Mouse (Mus musculus) hindbrain, embryonic 16.5 days (tissue): ENCODE data around the gene Amn. TPM values are rescaled to one million over a fixed set of nuclear protein-coding genes. Genes with fewer than 3 reads are reported as not detected.

Experiments used
- ATAC-seq: fragments of 200-750 bp; cut with Nextera tagmentation; 2 replicates; pipeline ENCODE4 v1.8.0; 2017; ENCODE audit warnings: moderate TSS enrichment, moderate library complexity
- H3K27ac ChIP-seq: fragments of 300-500 bp; sonication (generic); 2 replicates; pipeline ENCODE4 v1.5.1; 2014; ENCODE audit warnings: low read depth, mild to moderate bottlenecking, control low read depth, low read length, moderate library complexity
- H3K27me3 ChIP-seq: fragments of 300-500 bp; sonication (generic); replicated peaks from 2 replicates; pipeline ENCODE4 v1.6.1; 2014; ENCODE audit warnings: low read length; ENCODE audit not compliant: control insufficient read depth, insufficient read depth
- H3K36me3 ChIP-seq: fragments of 300-500 bp; sonication (generic); 2 replicates; pipeline ENCODE4 v1.6.1; 2014; ENCODE audit warnings: mild to moderate bottlenecking, low read length, moderate library complexity, mixed read lengths; ENCODE audit not compliant: control insufficient read depth, insufficient read depth
- H3K4me1 ChIP-seq: fragments of 300-500 bp; sonication (generic); 2 replicates; pipeline ENCODE4 v1.6.1; 2014; ENCODE audit warnings: low read depth, low read length; ENCODE audit not compliant: control insufficient read depth, insufficient read depth
- H3K4me2 ChIP-seq: fragments of 300-500 bp; sonication (generic); 2 replicates; pipeline ENCODE4 v1.6.1; 2014; ENCODE audit warnings: mild to moderate bottlenecking, low read length, control low read depth, moderate library complexity
- H3K4me3 ChIP-seq: fragments of 300-500 bp; sonication (generic); 2 replicates; pipeline ENCODE4 v1.5.1; 2014; ENCODE audit warnings: mild to moderate bottlenecking, low read length, control low read depth, moderate library complexity
- H3K9ac ChIP-seq: fragments of 300-500 bp; sonication (generic); 2 replicates; pipeline ENCODE4 v1.6.1; 2014; ENCODE audit warnings: low read depth, mild to moderate bottlenecking, control low read depth, low read length, moderate library complexity
- H3K9me3 ChIP-seq: fragments of 300-500 bp; sonication (generic); 2 replicates; pipeline ENCODE4 v1.6.1; 2014; ENCODE audit warnings: mild to moderate bottlenecking, low read length, moderate library complexity; ENCODE audit not compliant: control insufficient read depth
- WGBS: fragments of 180-500 bp; shearing (Covaris S2); extraction: QIAGEN DNeasy Blood & Tissue Kit; methylation state at CpG from one replicate; pipeline ENCODE4 v1.1.7; 2014; 5-methylcytosine and 5-hydroxymethylcytosine counted together
- polyA plus RNA-seq: library from polyadenylated mRNA; unstranded; fragments of >200 nt; fragmentation: Nextera tagmentation; extraction: Ambion mirVana; gene quantifications from 2 replicates; pipeline ENCODE4 v1.2.1, GENCODE M21; 2015

Amn gene
- polyA plus RNA-seq, 1 experiment from 2014 or later: 59.0 TPM

DNA sequence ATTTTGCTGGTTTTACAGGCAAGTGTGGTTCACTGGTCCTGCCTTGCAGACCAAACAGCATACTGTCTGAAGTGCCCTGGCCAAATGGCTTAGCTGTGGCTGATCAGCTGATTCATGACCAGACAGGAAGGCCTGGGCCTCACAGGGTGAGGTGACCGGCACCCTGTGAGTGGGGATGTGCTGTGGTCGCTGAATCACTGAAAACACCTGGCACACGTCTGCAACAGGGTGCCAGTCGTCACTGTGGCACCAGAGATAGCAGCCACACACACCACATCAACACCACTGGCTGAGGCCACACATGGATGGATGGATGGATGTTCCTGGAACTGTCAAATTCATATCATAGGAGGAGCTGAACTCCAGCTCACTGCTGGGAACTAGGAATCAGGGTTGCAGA is 52.5 kb downstream of the Amn start:
- no peak overlapping the region for H3K4me3 ChIP-seq
- H3K9ac ChIP-seq: no peak overlapping the region
- H3K36me3 ChIP-seq: peaks cover 69% of the 10 kb centered on the region
- H3K4me2 ChIP-seq: no peak overlapping the region
- H3K27me3 ChIP-seq: no peaks in the 10 kb centered on the region
- H3K4me1 ChIP-seq: no peaks in the 10 kb centered on the region
- H3K9me3 ChIP-seq: no peaks in the 10 kb centered on the region
- 92% methylated on average over 4 of the region's 4 CpGs for WGBS
- H3K27ac ChIP-seq: no peak overlapping the region
- ATAC-seq: no peak

- H3K9ac ChIP-seq: no peak overlapping the region
- no peak overlapping the region for H3K27ac ChIP-seq
- WGBS: 95% methylated on average over 21 of the region's 21 CpGs
- H3K36me3 ChIP-seq: peaks cover 59% of the 10 kb centered on the region
- H3K4me2 ChIP-seq: no peak overlapping the region
- no peaks in the 10 kb centered on the region for H3K4me1 ChIP-seq
- H3K27me3 ChIP-seq: no peaks in the 10 kb centered on the region
- H3K4me3 ChIP-seq: no peak overlapping the region
- no peaks in the 10 kb centered on the region for H3K9me3 ChIP-seq
- ATAC-seq: peak; percentile 32; the same call in 1 of the 2 replicates
These were observed 53.6 kb downstream of the Amn start for GRCm38 (mm10) chr12:111324536-111324935.

- Histone ChIP-seq H3K4me2 (no peak overlapping the region), H3K27ac (no peak overlapping the region), H3K4me3 (no peak overlapping the region), H3K9ac (no peak overlapping the region), H3K4me1 (no peaks in the 10 kb centered on the region), H3K9me3 (no peaks in the 10 kb centered on the region), H3K36me3 (peaks cover 55% of the 10 kb centered on the region), H3K27me3 (no peaks in the 10 kb centered on the region)
- WGBS: 95% methylated on average over 12 of the region's 12 CpGs
- no peak for ATAC-seq
These were observed 54.1 kb downstream of the Amn start for GRCm38 (mm10) chr12:111324949-111325348.

- WGBS: 91% methylated on average over 18 of the region's 18 CpGs
- no peak overlapping the region for H3K9ac ChIP-seq
- H3K4me1 ChIP-seq: no peaks in the 10 kb centered on the region
- H3K36me3 ChIP-seq: peaks cover 47% of the 10 kb centered on the region
- H3K4me2 ChIP-seq: no peak overlapping the region
- H3K27me3 ChIP-seq: no peaks in the 10 kb centered on the region
- H3K9me3 ChIP-seq: no peaks in the 10 kb centered on the region
- ATAC-seq: no peak
- no peak overlapping the region for H3K27ac ChIP-seq
- H3K4me3 ChIP-seq: no peak overlapping the region
These were observed 55.0 kb downstream of the Amn start for GRCm38 (mm10) chr12:111325744-111326424.

Other genes starting within 250 kb of the Amn start
- gene Rcor1, start 231.7 kb upstream of the Amn start, polyA plus RNA-seq: 4.1 and 4.5 TPM in 2 replicates
- 15.9 and 17.5 TPM in 2 replicates for gene Traf3, start 104.7 kb upstream of the Amn start, polyA plus RNA-seq
- gene 4930595D18Rik, start 86.6 kb upstream of the Amn start, polyA plus RNA-seq: 0.19 TPM in 1 of 2 replicates, not detected in the other
- 35.3 and 40.4 TPM in 2 replicates for gene Cdc42bpb, start 106.6 kb downstream of the Amn start, polyA plus RNA-seq
- 2.5 and 3.3 TPM in 2 replicates for gene Lbhd2, start 135.7 kb downstream of the Amn start, polyA plus RNA-seq
- 2.6 and 2.7 TPM in 2 replicates for gene Exoc3l4, start 145.9 kb downstream of the Amn start, polyA plus RNA-seq
- 0.79 and 1.2 TPM in 2 replicates for gene Tnfaip2, start 171.4 kb downstream of the Amn start, polyA plus RNA-seq
- gene Gm266, start 214.7 kb downstream of the Amn start, polyA plus RNA-seq: 2.6 and 5.0 TPM in 2 replicates